Mouse (Mus musculus): ENCODE results near the gene Ptprm. TPM values are rescaled to one million over a fixed set of nuclear protein-coding genes. Genes with fewer than 3 reads are reported as not detected.

The Ptprm gene
- polyA plus RNA-seq, 1 experiment from 2014 or later = 35.9 TPM

- no peak overlapping the region for H3K27ac ChIP-seq (ENCODE audit: low read length)
- no peak overlapping the region for H3K9ac ChIP-seq (replicated peaks; ENCODE audit: low read depth)
- H3K4me3 ChIP-seq (ENCODE audit: low read depth, low read length) = no peak overlapping the region
- no peaks in the 10 kb centered on the region for H3K36me3 ChIP-seq (ENCODE audit: insufficient read depth, low read length)
- DNase-seq (ENCODE audit: low spot score) (no peak), ATAC-seq (no peak)
- H3K27me3 ChIP-seq (replicated peaks; ENCODE audit: insufficient read depth, low read length) = no peaks in the 10 kb centered on the region
- no peak for TF ChIP-seq CTCF (IDR thresholded peaks at IDR 0.05)
- no peak for TF ChIP-seq EP300 (IDR thresholded peaks at IDR 0.05)
- 89% methylated on average over 4 of the region's 4 CpGs for WGBS
- H3K9me3 ChIP-seq (ENCODE audit: low read length) = no peaks in the 10 kb centered on the region
- no peak overlapping the region for H3K4me2 ChIP-seq (replicated peaks; ENCODE audit: low read depth, low read length)
- H3K4me1 ChIP-seq (ENCODE audit: insufficient read depth, low read depth, low read length) = peaks cover 18% of the 10 kb centered on the region; the same call in 1 of the 2 replicates
Measured at GRCm38 (mm10) chr17:67301367-67301766, 52.9 kb downstream of the Ptprm start.

DNA sequence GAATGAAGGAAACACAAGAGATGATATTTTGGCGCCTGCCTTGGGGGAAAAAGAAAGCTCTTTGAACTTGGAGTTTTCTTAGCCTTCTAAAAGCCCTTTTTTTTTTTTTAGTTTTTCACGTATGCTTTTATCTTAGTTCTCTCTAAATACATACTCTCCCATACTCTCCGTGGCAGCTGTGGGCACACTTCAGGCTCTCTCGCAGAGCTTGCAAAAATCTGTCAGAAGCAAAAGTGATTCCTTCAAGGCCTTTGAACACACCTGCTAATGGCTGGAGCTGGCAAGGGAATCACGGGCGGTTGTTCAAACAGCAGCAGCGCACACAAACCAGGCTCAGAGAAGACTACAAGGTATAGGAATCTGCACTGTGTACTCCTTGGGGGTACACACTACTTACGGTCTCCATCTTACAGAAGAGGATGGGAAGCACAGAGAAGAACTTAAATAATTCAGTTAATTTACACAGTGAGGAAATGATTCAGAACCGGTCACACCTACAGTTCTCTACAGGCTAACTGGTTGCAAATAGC, 55.9 kb downstream of the Ptprm start:
- Histone ChIP-seq H3K36me3 (ENCODE audit: insufficient read depth, low read length) (no peaks in the 10 kb centered on the region), H3K4me2 (replicated peaks; ENCODE audit: low read depth, low read length) (no peak overlapping the region), H3K4me3 (ENCODE audit: low read depth, low read length) (no peak overlapping the region), H3K9ac (replicated peaks; ENCODE audit: low read depth) (no peak overlapping the region), H3K27ac (ENCODE audit: low read length) (peak overlapping the region; percentile 32; the same call in 1 of the 2 replicates), H3K4me1 (ENCODE audit: insufficient read depth, low read depth, low read length) (peaks cover 4% of the 10 kb centered on the region; the same call in 1 of the 2 replicates), H3K9me3 (ENCODE audit: low read length) (no peaks in the 10 kb centered on the region), H3K27me3 (replicated peaks; ENCODE audit: insufficient read depth, low read length) (no peaks in the 10 kb centered on the region)
- ATAC-seq (peak; percentile 28), DNase-seq (ENCODE audit: low spot score) (no peak)
- TF ChIP-seq CTCF (IDR thresholded peaks at IDR 0.05) = no peak
- no peak for TF ChIP-seq EP300 (IDR thresholded peaks at IDR 0.05)
- 41% methylated on average over 9 of the region's 9 CpGs for WGBS

GRCm38 (mm10) chr17:67296604-67297595, 57.4 kb downstream of the Ptprm start:
- peak; percentile 28; the same call in 1 of the 2 replicates for ATAC-seq
- no peaks in the 10 kb centered on the region for H3K9me3 ChIP-seq (ENCODE audit: low read length)
- no peak overlapping the region for H3K4me2 ChIP-seq (replicated peaks; ENCODE audit: low read depth, low read length)
- no peaks in the 10 kb centered on the region for H3K27me3 ChIP-seq (replicated peaks; ENCODE audit: insufficient read depth, low read length)
- no peak for DNase-seq (ENCODE audit: low spot score)
- H3K4me3 ChIP-seq (ENCODE audit: low read depth, low read length) = no peak overlapping the region
- no peak overlapping the region for H3K9ac ChIP-seq (replicated peaks; ENCODE audit: low read depth)
- H3K27ac ChIP-seq (ENCODE audit: low read length) = no peak overlapping the region
- TF ChIP-seq EP300 (IDR thresholded peaks at IDR 0.05) (no peak), CTCF (IDR thresholded peaks at IDR 0.05) (no peak)
- H3K36me3 ChIP-seq (ENCODE audit: insufficient read depth, low read length) = no peaks in the 10 kb centered on the region
- peaks cover 4% of the 10 kb centered on the region; the same call in 1 of the 2 replicates for H3K4me1 ChIP-seq (ENCODE audit: insufficient read depth, low read depth, low read length)
- 58% methylated on average over 13 of the region's 13 CpGs for WGBS

DNA sequence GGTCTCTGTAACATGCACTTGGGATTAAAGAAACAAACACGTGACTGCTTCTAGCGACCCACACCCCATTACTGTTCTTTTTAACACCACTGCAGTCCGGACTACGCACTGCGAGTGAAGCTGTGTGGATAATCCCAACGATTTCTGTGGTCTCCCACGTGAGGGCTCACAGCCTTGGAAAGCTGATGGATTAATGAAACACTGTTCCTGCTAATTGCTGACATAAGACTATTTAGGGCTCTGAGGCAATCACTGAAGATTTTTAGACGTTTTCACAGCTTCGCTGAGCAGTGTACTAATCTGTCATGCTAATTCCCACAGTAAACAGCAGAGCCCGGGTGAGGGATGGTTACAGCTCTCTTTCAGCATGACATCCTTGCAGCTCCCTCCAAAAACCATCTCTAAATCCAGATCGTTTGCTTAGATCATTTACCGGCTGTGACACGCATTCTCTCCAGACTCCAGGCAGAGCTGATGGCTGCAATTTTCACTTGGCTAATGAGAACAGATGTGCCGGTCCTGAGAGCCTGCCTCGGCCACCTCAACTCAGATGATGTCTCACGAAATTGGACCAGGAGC, 63.5 kb downstream of the Ptprm start:
- DNase-seq (ENCODE audit: low spot score) = no peak
- Histone ChIP-seq H3K36me3 (ENCODE audit: insufficient read depth, low read length) (no peaks in the 10 kb centered on the region), H3K9me3 (ENCODE audit: low read length) (no peaks in the 10 kb centered on the region), H3K4me1 (ENCODE audit: insufficient read depth, low read depth, low read length) (no peaks in the 10 kb centered on the region; the same call in 1 of the 2 replicates), H3K9ac (replicated peaks; ENCODE audit: low read depth) (no peak overlapping the region), H3K27ac (ENCODE audit: low read length) (no peak overlapping the region), H3K4me2 (replicated peaks; ENCODE audit: low read depth, low read length) (no peak overlapping the region; the same call in 1 of the 2 replicates), H3K4me3 (ENCODE audit: low read depth, low read length) (no peak overlapping the region), H3K27me3 (replicated peaks; ENCODE audit: insufficient read depth, low read length) (no peaks in the 10 kb centered on the region)
- WGBS = 30% methylated on average over 16 of the region's 16 CpGs
- peak; percentile 26 for ATAC-seq
- TF ChIP-seq CTCF (IDR thresholded peaks at IDR 0.05) = no peak
- no peak for TF ChIP-seq EP300 (IDR thresholded peaks at IDR 0.05)

DNA sequence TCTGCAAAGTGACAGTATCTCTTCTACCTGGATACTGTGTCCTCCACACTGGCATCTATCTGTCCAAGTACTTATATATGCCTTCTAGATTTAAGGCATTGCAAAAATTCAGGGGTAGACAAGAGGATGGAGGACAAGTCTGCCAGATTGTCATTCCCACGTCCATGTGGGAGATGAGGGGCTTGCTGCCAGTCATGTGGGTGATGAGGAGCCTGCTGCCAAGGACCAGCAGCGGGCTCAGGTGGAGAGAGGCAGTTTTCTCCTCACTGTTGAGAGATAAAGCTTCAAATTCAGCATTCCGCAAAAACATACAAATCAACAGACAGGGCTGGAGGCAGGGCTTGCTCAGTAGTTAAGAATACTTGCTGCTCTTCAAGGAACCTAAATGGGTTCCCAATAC, 66.8 kb downstream of the Ptprm start:
- 73% methylated on average over 3 of the region's 3 CpGs for WGBS
- Histone ChIP-seq H3K9ac (replicated peaks; ENCODE audit: low read depth) (no peak overlapping the region), H3K36me3 (ENCODE audit: insufficient read depth, low read length) (no peaks in the 10 kb centered on the region), H3K27ac (ENCODE audit: low read length) (no peak overlapping the region), H3K4me1 (ENCODE audit: insufficient read depth, low read depth, low read length) (no peaks in the 10 kb centered on the region; the same call in 1 of the 2 replicates), H3K4me2 (replicated peaks; ENCODE audit: low read depth, low read length) (no peak overlapping the region), H3K4me3 (ENCODE audit: low read depth, low read length) (no peak overlapping the region), H3K9me3 (ENCODE audit: low read length) (no peaks in the 10 kb centered on the region), H3K27me3 (replicated peaks; ENCODE audit: insufficient read depth, low read length) (no peaks in the 10 kb centered on the region)
- no peak for TF ChIP-seq EP300 (IDR thresholded peaks at IDR 0.05)
- TF ChIP-seq CTCF (IDR thresholded peaks at IDR 0.05) = no peak
- no peak for ATAC-seq
- no peak for DNase-seq (ENCODE audit: low spot score)

- TF ChIP-seq CTCF (IDR thresholded peaks at IDR 0.05) = no peak
- no peak for TF ChIP-seq EP300 (IDR thresholded peaks at IDR 0.05)
- Histone ChIP-seq H3K9me3 (ENCODE audit: low read length) (no peaks in the 10 kb centered on the region), H3K36me3 (ENCODE audit: insufficient read depth, low read length) (no peaks in the 10 kb centered on the region), H3K9ac (replicated peaks; ENCODE audit: low read depth) (no peak overlapping the region), H3K27ac (ENCODE audit: low read length) (no peak overlapping the region), H3K4me3 (ENCODE audit: low read depth, low read length) (no peak overlapping the region), H3K27me3 (replicated peaks; ENCODE audit: insufficient read depth, low read length) (no peaks in the 10 kb centered on the region), H3K4me2 (replicated peaks; ENCODE audit: low read depth, low read length) (no peak overlapping the region), H3K4me1 (ENCODE audit: insufficient read depth, low read depth, low read length) (no peaks in the 10 kb centered on the region)
- WGBS = 21% methylated on average over 13 of the region's 13 CpGs
- no peak for ATAC-seq
- no peak for DNase-seq (ENCODE audit: low spot score)
Measured at GRCm38 (mm10) chr17:67281640-67282170, 72.6 kb downstream of the Ptprm start.
